Mouse (Mus musculus) forebrain, embryonic 11.5 days (tissue): Measurements from ENCODE around the gene Ddah2. TPM values are rescaled to one million over a fixed set of nuclear protein-coding genes. Genes with fewer than 3 reads are reported as not detected.

Experiments used
- ATAC-seq: fragments of 200-750 bp; cut with Nextera tagmentation; replicated peaks from 2 replicates; pipeline ENCODE4 v1.8.0; 2017; ENCODE audit warnings: moderate TSS enrichment; ENCODE audit not compliant: low FRiP score
- DNase-seq: peaks from one replicate; pipeline ENCODE4 v3.0.0-alpha.2; 2017; ENCODE audit warnings: low spot score
- H3K27ac ChIP-seq: fragments of 300-500 bp; sonication (generic); 2 replicates; pipeline ENCODE4 v1.5.1; 2014; ENCODE audit warnings: low read depth, low read length
- H3K27me3 ChIP-seq: fragments of 300-500 bp; sonication (generic); 2 replicates; pipeline ENCODE4 v1.6.1; 2014; ENCODE audit warnings: mild to moderate bottlenecking, low read length, mixed read lengths; ENCODE audit not compliant: control insufficient read depth, insufficient read depth
- H3K36me3 ChIP-seq: fragments of 300-500 bp; sonication (generic); 2 replicates; pipeline ENCODE4 v1.6.1; 2014; ENCODE audit warnings: mild to moderate bottlenecking, low read length, moderate library complexity, mixed read lengths; ENCODE audit not compliant: control insufficient read depth, insufficient read depth
- H3K4me1 ChIP-seq: fragments of 300-500 bp; sonication (generic); replicated peaks from 2 replicates; pipeline ENCODE4 v1.6.1; 2014; ENCODE audit warnings: low read length, mixed read lengths; ENCODE audit not compliant: control insufficient read depth, insufficient read depth
- H3K4me2 ChIP-seq: fragments of 300-500 bp; sonication (generic); 2 replicates; pipeline ENCODE4 v1.6.1; 2014; ENCODE audit warnings: low read depth, mild to moderate bottlenecking, low read length, moderate library complexity, mixed read lengths; ENCODE audit not compliant: severe bottlenecking
- H3K4me3 ChIP-seq: fragments of 300-500 bp; sonication (generic); 2 replicates; pipeline ENCODE4 v1.5.1; 2014; ENCODE audit warnings: low read depth, low read length
- H3K9ac ChIP-seq: fragments of 300-500 bp; sonication (generic); 2 replicates; pipeline ENCODE4 v1.6.1; 2014; ENCODE audit warnings: low read length
- H3K9me3 ChIP-seq: fragments of 300-500 bp; sonication (generic); 2 replicates; pipeline ENCODE4 v1.6.1; 2016; ENCODE audit warnings: low read length, mixed read lengths; ENCODE audit not compliant: control insufficient read depth
- WGBS: fragments of 180-500 bp; shearing (Covaris S2); extraction: QIAGEN DNeasy Blood & Tissue Kit; methylation state at CpG from one replicate; pipeline ENCODE4 v1.1.7; 2014; 5-methylcytosine and 5-hydroxymethylcytosine counted together
- polyA plus RNA-seq: library from polyadenylated mRNA; unstranded; fragments of >200 nt; fragmentation: Nextera tagmentation; extraction: Ambion mirVana; gene quantifications from 2 replicates; pipeline ENCODE4 v1.2.1, GENCODE M21; 2014

The Ddah2 gene
- polyA plus RNA-seq, 1 experiment from 2014 or later = 489 TPM

DNA sequence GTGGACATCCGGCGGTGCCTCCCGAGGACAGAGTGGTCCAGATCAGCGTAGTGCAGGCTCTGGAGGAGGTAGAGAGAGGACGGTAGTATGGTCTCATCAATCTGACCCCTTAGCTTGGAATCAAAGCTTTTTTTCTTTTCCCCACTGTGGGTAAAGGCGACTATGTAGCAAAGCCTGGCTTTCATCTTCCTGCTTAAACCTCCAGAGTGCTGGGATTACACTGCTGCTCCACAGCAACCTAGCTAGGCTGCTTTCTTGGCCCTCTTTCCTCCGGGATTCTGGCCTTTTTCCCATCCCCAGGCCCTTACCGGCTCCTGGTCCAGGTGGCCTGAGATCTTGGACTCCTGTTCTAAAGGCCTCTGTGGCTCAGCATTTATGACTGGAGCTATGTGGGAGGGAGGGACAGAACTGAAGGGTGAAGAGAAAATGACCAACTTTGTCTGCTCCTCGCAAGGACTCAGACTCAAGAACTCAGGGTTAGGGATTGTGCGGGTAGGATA is 5.6 kb downstream of the Ddah2 start:
- H3K9ac ChIP-seq = no peak overlapping the region
- H3K27me3 ChIP-seq = peaks cover 14% of the 10 kb centered on the region
- no peaks in the 10 kb centered on the region for H3K9me3 ChIP-seq
- peaks cover 14% of the 10 kb centered on the region for H3K4me1 ChIP-seq
- H3K4me2 ChIP-seq = peak overlapping the region; percentile 37; the same call in 1 of the 2 replicates
- WGBS = 34% methylated on average over 10 of the region's 10 CpGs
- peaks cover 7% of the 10 kb centered on the region; the same call in 1 of the 2 replicates for H3K36me3 ChIP-seq
- no peak overlapping the region for H3K4me3 ChIP-seq
- ATAC-seq (no peak), DNase-seq (no peak)
- H3K27ac ChIP-seq = no peak overlapping the region

DNA sequence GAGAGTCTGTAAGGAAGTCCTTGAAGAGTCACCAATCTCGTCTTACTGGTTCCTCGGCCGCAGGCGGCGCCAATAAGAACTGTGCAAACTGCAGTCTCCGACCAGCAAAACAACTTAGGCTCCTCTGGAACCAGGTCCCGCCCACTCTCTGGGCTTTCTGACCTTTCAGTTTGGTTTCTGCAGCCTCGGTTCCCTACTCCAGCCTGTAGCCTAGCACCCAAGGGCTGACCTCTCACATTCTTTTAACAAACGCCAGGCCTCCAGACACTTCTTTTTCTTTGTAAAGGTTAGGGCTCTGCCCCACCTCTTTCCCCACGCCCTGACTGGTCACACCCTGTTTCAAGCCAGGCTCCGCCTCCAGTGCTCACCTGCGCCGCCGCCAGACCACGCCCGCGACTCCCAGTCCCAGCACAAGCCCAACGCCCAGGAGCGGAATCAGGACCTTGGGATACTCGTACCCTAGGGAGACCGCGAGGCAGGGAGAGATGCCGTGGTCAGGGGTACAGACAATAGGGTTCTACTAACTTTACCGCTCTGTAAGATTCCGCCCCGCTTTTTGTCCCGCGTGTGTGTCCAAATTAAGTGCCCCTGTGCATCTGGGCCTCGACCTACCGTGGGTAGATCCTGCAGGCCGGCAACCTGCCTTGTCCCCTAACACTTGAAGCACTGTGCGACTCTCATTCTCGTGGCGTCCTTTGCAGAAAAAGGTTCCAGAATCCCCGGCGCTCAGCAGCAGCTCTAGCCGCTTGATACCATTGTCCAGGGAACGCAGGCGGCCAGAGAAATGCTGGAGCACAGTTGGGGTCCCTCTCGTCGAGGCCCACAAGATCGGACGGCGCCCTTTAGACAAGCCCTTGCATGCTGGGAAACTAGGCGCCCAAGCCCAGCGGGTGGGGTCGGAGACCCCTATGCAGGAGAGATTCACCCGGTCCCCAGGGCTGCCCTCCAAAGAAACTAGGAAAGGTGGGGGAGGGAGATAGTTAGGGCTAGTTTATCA is 6.4 kb downstream of the Ddah2 start, which contains the start of gene Ly6g6c:
Gene Ly6g6c (plus strand): TSS at position 438 of the 997 bp plus-strand sequence.
- under 1% methylated on average over 48 of the region's 48 CpGs for WGBS
- no peak within 1 kb of the TSS for H3K27ac ChIP-seq
- ATAC-seq = no peak

DNA sequence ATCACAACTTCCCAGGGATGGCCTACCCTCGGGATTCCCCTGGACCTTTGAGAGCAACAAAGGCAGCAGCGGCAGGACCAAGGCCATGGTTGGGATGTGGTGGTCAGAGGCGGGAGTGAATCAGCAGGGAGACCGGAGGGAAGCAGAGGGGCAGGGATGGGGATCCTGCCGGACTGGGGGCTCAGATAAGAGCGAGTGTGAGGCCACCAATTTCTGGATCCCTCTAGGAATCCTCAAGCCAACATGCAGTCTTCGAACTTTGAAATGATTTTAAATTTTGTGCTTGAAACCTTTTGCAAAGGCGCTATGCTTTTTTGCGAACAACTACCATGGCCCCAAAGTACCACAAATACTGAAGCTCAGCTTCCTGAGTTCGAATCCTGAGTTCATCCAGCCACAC is 7.2 kb downstream of the Ddah2 start, which contains the start of gene Mpig6b:
Gene Mpig6b (minus strand): TSS at position 101 of the 400 bp plus-strand sequence.
- Histone ChIP-seq H3K9ac (peak within 1 kb of the TSS; percentile 48), H3K9me3 (no peaks in the 10 kb centered on the region), H3K36me3 (peaks cover 6% of the 10 kb centered on the region; the same call in 1 of the 2 replicates), H3K27ac (no peak within 1 kb of the TSS), H3K4me3 (peak within 1 kb of the TSS; percentile 6), H3K4me2 (peak within 1 kb of the TSS; percentile 37), H3K4me1 (peaks cover 6% of the 10 kb centered on the region; the same call in 1 of the 2 replicates), H3K27me3 (peaks cover 14% of the 10 kb centered on the region)
- no peak for ATAC-seq
- no peak for DNase-seq
- WGBS = 44% methylated on average over 10 of the region's 10 CpGs

More for the DNA sequence above, 6.4 kb downstream of the Ddah2 start, which contains the start of gene Ly6g6c:
- Histone ChIP-seq H3K4me2 (peak within 1 kb of the TSS; percentile 37), H3K9ac (peak within 1 kb of the TSS; percentile 48), H3K4me1 (peaks cover 13% of the 10 kb centered on the region), H3K4me3 (peak within 1 kb of the TSS; percentile 6), H3K27me3 (peaks cover 14% of the 10 kb centered on the region), H3K36me3 (peaks cover 7% of the 10 kb centered on the region; the same call in 1 of the 2 replicates), H3K9me3 (no peaks in the 10 kb centered on the region)
- peak; percentile 67 for DNase-seq

DNA sequence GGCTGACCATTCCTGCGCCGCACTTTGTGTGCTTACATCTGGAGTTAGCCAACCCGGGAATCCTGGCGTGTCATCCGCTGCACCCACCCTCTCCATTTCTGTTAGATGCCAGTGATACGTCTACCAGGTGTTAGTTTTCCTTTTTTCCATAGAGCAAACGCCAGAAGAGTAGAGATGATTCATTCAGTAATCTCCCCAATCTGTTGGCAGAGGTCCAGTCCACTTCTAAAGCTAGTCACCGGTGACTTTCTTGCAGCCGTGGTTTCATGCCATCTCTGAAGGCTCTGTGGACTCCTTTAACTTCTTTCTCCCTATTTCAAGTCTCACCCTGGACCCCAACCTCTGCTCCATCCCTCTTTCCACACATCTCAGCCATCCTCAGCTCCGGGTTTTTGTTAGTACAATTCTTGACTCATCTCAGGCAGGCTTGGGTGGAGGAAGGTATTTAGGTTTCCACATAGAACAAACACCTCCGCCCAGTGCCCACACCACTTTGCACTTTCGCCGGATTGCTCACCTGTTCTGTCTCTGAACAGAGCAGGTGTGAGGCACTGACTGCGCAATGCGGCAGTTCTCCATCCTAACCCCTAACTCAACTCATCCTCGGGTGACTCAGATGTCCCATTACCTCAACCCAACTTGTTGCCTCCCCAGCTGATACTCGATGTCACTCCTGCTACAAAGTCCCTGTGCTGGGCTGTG is 9.5 kb downstream of the Ddah2 start:
- DNase-seq (no peak), ATAC-seq (no peak)
- Histone ChIP-seq H3K9ac (no peak overlapping the region), H3K27ac (no peak overlapping the region), H3K4me2 (no peak overlapping the region), H3K9me3 (no peaks in the 10 kb centered on the region), H3K4me1 (peaks cover 6% of the 10 kb centered on the region; the same call in 1 of the 2 replicates), H3K4me3 (no peak overlapping the region), H3K27me3 (peaks cover 14% of the 10 kb centered on the region), H3K36me3 (no peaks in the 10 kb centered on the region)
- WGBS = 88% methylated on average over 17 of the region's 17 CpGs

DNA sequence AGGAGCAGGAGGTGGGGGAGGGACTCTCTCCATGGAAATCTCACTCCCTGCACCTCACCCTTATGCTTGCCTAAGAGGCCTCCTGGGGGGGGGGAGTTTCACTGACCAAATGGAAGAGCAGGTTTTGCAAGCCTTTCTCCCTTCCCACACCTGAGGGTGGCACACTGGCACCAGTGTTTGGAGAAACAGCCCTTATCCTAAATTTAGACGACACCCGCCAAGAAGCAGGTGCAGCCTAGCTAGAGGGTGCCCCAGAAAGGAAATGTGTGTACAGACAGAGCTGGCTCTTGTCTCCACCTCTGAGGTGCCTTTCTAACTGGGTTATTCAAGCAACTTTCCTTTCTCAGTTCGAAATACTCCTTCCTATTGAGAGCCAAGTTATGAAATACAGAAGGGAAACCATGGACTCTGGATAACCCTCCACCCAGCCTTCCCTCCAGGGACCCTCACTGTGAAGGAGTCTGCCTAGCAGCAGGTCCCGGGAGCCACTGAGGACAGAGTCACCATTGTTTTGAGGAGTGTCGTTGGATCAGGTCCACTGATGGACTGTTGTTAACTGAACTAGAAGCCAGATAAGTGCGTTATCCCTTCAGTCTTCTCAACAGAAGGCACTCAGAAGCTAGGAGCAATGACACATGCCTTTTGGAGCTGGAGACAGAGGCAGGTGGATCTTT is 11.9 kb downstream of the Ddah2 start:
- no peak for DNase-seq
- Histone ChIP-seq H3K9ac (no peak overlapping the region), H3K4me3 (no peak overlapping the region), H3K36me3 (no peaks in the 10 kb centered on the region), H3K4me1 (no peaks in the 10 kb centered on the region; the same call in 1 of the 2 replicates), H3K27ac (no peak overlapping the region), H3K9me3 (no peaks in the 10 kb centered on the region), H3K27me3 (peaks cover 9% of the 10 kb centered on the region), H3K4me2 (no peak overlapping the region)
- no peak for ATAC-seq
- 63% methylated on average over 6 of the region's 6 CpGs for WGBS

DNA sequence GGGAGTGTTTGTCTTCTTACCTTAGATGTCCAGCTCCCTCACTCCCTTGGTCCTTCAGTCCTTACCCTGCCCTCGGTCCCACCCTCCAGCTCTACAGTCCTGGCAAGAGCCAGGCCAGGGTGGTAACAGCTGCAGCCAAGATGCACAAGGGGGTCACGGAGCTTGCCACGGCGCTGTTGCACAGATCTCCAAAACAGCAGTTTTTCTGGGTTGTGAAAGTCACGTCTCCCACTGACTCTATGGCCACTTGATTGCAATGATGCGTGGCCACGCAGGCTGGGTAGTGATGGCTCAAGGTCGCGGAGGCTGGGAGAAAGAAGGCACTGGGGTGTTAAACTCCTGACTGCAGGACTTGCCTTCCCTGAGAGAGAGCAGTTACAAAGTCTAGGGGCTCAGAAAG is 12.6 kb downstream of the Ddah2 start:
- peaks cover 2% of the 10 kb centered on the region; the same call in 1 of the 2 replicates for H3K27me3 ChIP-seq
- no peak overlapping the region for H3K4me2 ChIP-seq
- no peaks in the 10 kb centered on the region for H3K36me3 ChIP-seq
- peaks cover 4% of the 10 kb centered on the region; the same call in 1 of the 2 replicates for H3K4me1 ChIP-seq
- 87% methylated on average over 9 of the region's 9 CpGs for WGBS
- no peak for DNase-seq
- no peak overlapping the region for H3K4me3 ChIP-seq
- no peaks in the 10 kb centered on the region for H3K9me3 ChIP-seq
- H3K27ac ChIP-seq = no peak overlapping the region
- ATAC-seq = no peak
- no peak overlapping the region for H3K9ac ChIP-seq

DNA sequence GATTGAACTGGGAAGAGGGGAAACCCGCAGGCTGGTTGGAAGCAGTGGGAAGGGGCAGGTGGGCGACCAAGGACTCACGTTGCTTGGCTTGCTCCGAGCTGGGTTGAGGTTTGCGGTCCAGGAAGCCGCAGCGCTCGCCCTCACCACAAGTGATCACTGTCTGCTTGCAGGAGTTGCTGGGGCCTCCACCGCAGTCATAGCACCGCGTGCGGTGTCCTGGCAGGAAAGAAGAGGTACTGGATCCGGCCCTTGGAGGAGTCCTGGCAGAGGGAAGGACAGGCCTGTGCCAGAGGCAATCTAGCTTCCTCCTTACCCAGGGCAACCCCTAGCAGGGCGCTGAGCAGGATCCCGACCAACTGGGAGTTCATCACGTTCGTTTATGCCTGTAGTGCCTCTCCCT is 15.3 kb downstream of the Ddah2 start:
- no peaks in the 10 kb centered on the region for H3K36me3 ChIP-seq
- H3K27me3 ChIP-seq = no peaks in the 10 kb centered on the region
- peaks cover 11% of the 10 kb centered on the region; the same call in 1 of the 2 replicates for H3K4me1 ChIP-seq
- ATAC-seq (no peak), DNase-seq (no peak)
- no peaks in the 10 kb centered on the region for H3K9me3 ChIP-seq
- H3K27ac ChIP-seq = no peak overlapping the region
- H3K4me3 ChIP-seq = no peak overlapping the region
- 58% methylated on average over 17 of the region's 17 CpGs for WGBS
- no peak overlapping the region for H3K4me2 ChIP-seq
- no peak overlapping the region for H3K9ac ChIP-seq
